Mouse (Mus musculus) hindbrain, embryonic 11.5 days (tissue): ENCODE results near the gene Ccdc155. TPM values are rescaled to one million over a fixed set of nuclear protein-coding genes. Genes with fewer than 3 reads are reported as not detected.

Experiments used
- ATAC-seq: fragments of 200-750 bp; cut with Nextera tagmentation; 2 replicates; pipeline ENCODE4 v1.8.0; 2017; ENCODE audit warnings: mild to moderate bottlenecking, moderate TSS enrichment, moderate library complexity; ENCODE audit not compliant: low FRiP score
- DNase-seq: peaks from one replicate; pipeline ENCODE4 v3.0.0-alpha.2; 2015; ENCODE audit warnings: low spot score
- H3K27ac ChIP-seq: fragments of 300-500 bp; sonication (generic); 2 replicates; pipeline ENCODE4 v1.5.1; 2014; ENCODE audit warnings: mild to moderate bottlenecking, low read depth, low read length
- H3K27me3 ChIP-seq: fragments of 300-500 bp; sonication (generic); 2 replicates; pipeline ENCODE4 v1.6.1; 2014; ENCODE audit warnings: mild to moderate bottlenecking, low read length, moderate library complexity, mixed read lengths; ENCODE audit not compliant: control insufficient read depth, insufficient read depth
- H3K36me3 ChIP-seq: fragments of 300-500 bp; sonication (generic); 2 replicates; pipeline ENCODE4 v1.6.1; 2014; ENCODE audit warnings: mild to moderate bottlenecking, low read length, moderate library complexity, mixed read lengths; ENCODE audit not compliant: control insufficient read depth, insufficient read depth
- H3K4me1 ChIP-seq: fragments of 300-500 bp; sonication (generic); replicated peaks from 2 replicates; pipeline ENCODE4 v1.6.1; 2014; ENCODE audit warnings: low read length, mixed read lengths; ENCODE audit not compliant: control insufficient read depth, insufficient read depth
- H3K4me2 ChIP-seq: fragments of 300-500 bp; sonication (generic); replicated peaks from 2 replicates; pipeline ENCODE4 v1.6.1; 2014; ENCODE audit warnings: mild to moderate bottlenecking, low read depth, low read length
- H3K4me3 ChIP-seq: fragments of 300-500 bp; sonication (generic); 2 replicates; pipeline ENCODE4 v1.5.1; 2014; ENCODE audit warnings: low read depth, low read length
- H3K9ac ChIP-seq: fragments of 300-500 bp; sonication (generic); 2 replicates; pipeline ENCODE4 v1.6.1; 2014; ENCODE audit warnings: low read depth, low read length
- H3K9me3 ChIP-seq: fragments of 300-500 bp; sonication (generic); 2 replicates; pipeline ENCODE4 v1.6.1; 2016; ENCODE audit warnings: low read length; ENCODE audit not compliant: control insufficient read depth
- WGBS: fragments of 180-500 bp; shearing (Covaris S2); extraction: QIAGEN DNeasy Blood & Tissue Kit; methylation state at CpG from one replicate; pipeline ENCODE4 v1.1.7; 2014; 5-methylcytosine and 5-hydroxymethylcytosine counted together
- polyA plus RNA-seq: library from polyadenylated mRNA; unstranded; fragments of >200 nt; fragmentation: Nextera tagmentation; extraction: Ambion mirVana; gene quantifications from 2 replicates; pipeline ENCODE4 v1.2.1, GENCODE M21; 2014

Gene Ccdc155
- polyA plus RNA-seq, 1 experiment from 2014 or later, result 0.40 TPM

GRCm38 (mm10) chr7:45160866-45161265, 43.8 kb downstream of the Ccdc155 start:
- no peak for DNase-seq
- Histone ChIP-seq H3K4me1 (peaks cover 9% of the 10 kb centered on the region), H3K9me3 (no peaks in the 10 kb centered on the region), H3K36me3 (0 out of 2 replicates have a peak, but pooled peaks cover 2% of the 10 kb centered on the region), H3K27ac (no peak overlapping the region), H3K4me3 (no peak overlapping the region), H3K27me3 (peaks cover 34% of the 10 kb centered on the region), H3K4me2 (no peak overlapping the region), H3K9ac (no peak overlapping the region)
- ATAC-seq, result no peak
- 94% methylated on average over 3 of the region's 3 CpGs for WGBS

DNA sequence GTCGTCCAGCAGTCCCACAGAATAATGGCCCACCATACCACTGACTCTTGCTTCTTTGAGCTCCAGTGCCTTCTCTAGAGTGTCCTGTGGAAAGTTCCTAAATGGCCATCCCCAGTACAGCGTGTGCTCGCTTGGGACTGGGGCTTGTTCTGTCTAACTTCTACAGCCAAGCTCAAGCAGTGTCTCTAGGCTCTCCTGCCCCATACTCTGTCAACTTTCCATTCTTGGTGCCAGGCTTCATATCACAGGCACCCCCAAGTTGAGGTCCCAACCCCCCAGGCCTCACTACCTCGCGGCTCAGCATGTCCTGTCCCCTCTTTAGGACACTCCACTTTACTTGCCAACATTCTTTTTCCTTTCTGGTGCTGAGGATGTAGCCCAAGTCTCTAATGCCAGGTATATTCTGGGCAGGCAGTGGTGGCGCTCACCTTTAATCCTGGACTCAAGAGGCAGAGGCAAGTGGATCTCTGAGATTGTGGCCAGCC, 44.3 kb downstream of the Ccdc155 start:
- no peak for DNase-seq
- Histone ChIP-seq H3K4me3 (no peak overlapping the region), H3K9ac (no peak overlapping the region), H3K4me1 (peaks cover 9% of the 10 kb centered on the region), H3K27me3 (peaks cover 29% of the 10 kb centered on the region), H3K27ac (no peak overlapping the region), H3K4me2 (no peak overlapping the region), H3K36me3 (0 out of 2 replicates have a peak, but pooled peaks cover 2% of the 10 kb centered on the region), H3K9me3 (no peaks in the 10 kb centered on the region)
- WGBS, result 94% methylated on average over 6 of the region's 6 CpGs
- no peak for ATAC-seq

GRCm38 (mm10) chr7:45158991-45159390, 45.7 kb downstream of the Ccdc155 start:
- Histone ChIP-seq H3K4me2 (no peak overlapping the region), H3K4me3 (no peak overlapping the region), H3K9ac (no peak overlapping the region), H3K27me3 (peaks cover 16% of the 10 kb centered on the region), H3K36me3 (0 out of 2 replicates have a peak, but pooled peaks cover 2% of the 10 kb centered on the region), H3K4me1 (peaks cover 10% of the 10 kb centered on the region), H3K27ac (no peak overlapping the region), H3K9me3 (no peaks in the 10 kb centered on the region)
- DNase-seq (no peak), ATAC-seq (no peak)
- 92% methylated on average over 6 of the region's 6 CpGs for WGBS

DNA sequence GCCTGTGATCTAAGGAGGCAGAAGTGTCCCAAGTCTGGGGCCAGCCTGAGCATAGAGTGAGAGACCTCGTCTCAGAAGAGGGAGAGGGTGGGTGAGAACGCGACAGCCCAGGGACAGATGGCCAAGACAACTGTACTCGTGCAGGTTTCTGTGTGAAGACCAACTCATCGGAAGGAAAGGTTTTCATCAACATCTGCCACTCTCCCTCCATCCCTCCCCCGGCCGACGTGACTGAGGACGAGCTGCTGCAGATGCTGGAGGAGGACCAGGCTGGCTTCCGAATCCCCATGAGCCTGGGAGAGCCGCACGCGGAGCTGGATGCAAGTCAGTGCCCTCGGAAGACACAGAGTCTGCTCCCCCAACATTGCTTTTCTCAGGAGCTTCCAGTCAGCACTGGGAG, 47.2 kb downstream of the Ccdc155 start:
- H3K4me2 ChIP-seq, result no peak overlapping the region
- no peak for DNase-seq
- H3K9ac ChIP-seq, result no peak overlapping the region
- H3K36me3 ChIP-seq, result 0 out of 2 replicates have a peak, but pooled peaks cover 2% of the 10 kb centered on the region
- peaks cover under 1% of the 10 kb centered on the region; the same call in 1 of the 2 replicates for H3K27me3 ChIP-seq
- WGBS, result 89% methylated on average over 14 of the region's 14 CpGs
- ATAC-seq, result no peak
- H3K4me3 ChIP-seq, result no peak overlapping the region
- H3K4me1 ChIP-seq, result peaks cover 4% of the 10 kb centered on the region; the same call in 1 of the 2 replicates
- no peaks in the 10 kb centered on the region for H3K9me3 ChIP-seq
- no peak overlapping the region for H3K27ac ChIP-seq

- H3K4me2 ChIP-seq, result no peak overlapping the region
- H3K9ac ChIP-seq, result no peak overlapping the region
- 97% methylated on average over 15 of the region's 15 CpGs for WGBS
- H3K4me3 ChIP-seq, result no peak overlapping the region
- H3K36me3 ChIP-seq, result 0 out of 2 replicates have a peak, but pooled peaks cover 2% of the 10 kb centered on the region
- DNase-seq (no peak), ATAC-seq (no peak)
- H3K27me3 ChIP-seq, result no peaks in the 10 kb centered on the region
- H3K4me1 ChIP-seq, result peaks cover 2% of the 10 kb centered on the region; the same call in 1 of the 2 replicates
- no peak overlapping the region for H3K27ac ChIP-seq
- H3K9me3 ChIP-seq, result no peaks in the 10 kb centered on the region
Measured at GRCm38 (mm10) chr7:45156206-45156605, 48.5 kb downstream of the Ccdc155 start.

GRCm38 (mm10) chr7:45155590-45155989, 49.1 kb downstream of the Ccdc155 start:
- no peak for ATAC-seq
- Histone ChIP-seq H3K4me1 (peaks cover 2% of the 10 kb centered on the region; the same call in 1 of the 2 replicates), H3K9me3 (no peaks in the 10 kb centered on the region), H3K4me2 (no peak overlapping the region), H3K4me3 (no peak overlapping the region), H3K36me3 (0 out of 2 replicates have a peak, but pooled peaks cover 2% of the 10 kb centered on the region), H3K9ac (no peak overlapping the region), H3K27me3 (no peaks in the 10 kb centered on the region), H3K27ac (no peak overlapping the region)
- no peak for DNase-seq
- WGBS, result 80% methylated on average over 9 of the region's 9 CpGs

DNA sequence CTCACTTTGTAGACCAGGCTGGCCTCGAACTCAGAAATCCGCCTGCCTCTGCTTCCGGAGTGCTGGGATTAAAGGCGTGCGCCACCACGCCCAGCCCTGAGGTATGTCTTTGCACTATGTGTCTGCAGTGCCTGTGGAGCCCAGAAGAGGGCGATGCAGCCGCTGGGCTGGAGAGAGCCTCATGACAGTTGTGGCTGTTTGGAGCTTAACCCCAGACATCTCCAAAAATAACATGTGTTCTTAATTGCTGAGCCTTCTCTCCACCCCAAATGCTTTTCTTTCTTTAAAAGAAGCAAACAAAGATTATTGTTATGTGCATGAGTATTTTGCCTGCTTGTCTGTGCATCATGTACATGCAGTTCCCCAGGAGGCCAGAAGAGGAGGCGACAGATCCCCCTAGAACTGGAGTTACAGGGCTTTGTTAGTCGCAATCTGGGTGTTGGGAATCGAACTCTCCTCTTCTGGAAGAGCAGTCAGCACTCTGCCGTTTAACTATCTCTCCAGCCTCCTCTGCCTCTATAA, 49.6 kb downstream of the Ccdc155 start:
- H3K4me3 ChIP-seq, result peak overlapping the region; percentile 65
- H3K27me3 ChIP-seq, result no peaks in the 10 kb centered on the region
- WGBS, result 78% methylated on average over 12 of the region's 12 CpGs
- H3K4me1 ChIP-seq, result peaks cover 2% of the 10 kb centered on the region; the same call in 1 of the 2 replicates
- H3K4me2 ChIP-seq, result peak overlapping the region; percentile 74
- 0 out of 2 replicates have a peak, but pooled peaks cover 2% of the 10 kb centered on the region for H3K36me3 ChIP-seq
- ATAC-seq, result peak; percentile 51
- H3K27ac ChIP-seq, result no peak overlapping the region
- 0 out of 2 replicates have a peak overlapping the region, but pooled peaks have one; percentile 91 for H3K9ac ChIP-seq
- DNase-seq, result peak; percentile 61
- H3K9me3 ChIP-seq, result no peaks in the 10 kb centered on the region

DNA sequence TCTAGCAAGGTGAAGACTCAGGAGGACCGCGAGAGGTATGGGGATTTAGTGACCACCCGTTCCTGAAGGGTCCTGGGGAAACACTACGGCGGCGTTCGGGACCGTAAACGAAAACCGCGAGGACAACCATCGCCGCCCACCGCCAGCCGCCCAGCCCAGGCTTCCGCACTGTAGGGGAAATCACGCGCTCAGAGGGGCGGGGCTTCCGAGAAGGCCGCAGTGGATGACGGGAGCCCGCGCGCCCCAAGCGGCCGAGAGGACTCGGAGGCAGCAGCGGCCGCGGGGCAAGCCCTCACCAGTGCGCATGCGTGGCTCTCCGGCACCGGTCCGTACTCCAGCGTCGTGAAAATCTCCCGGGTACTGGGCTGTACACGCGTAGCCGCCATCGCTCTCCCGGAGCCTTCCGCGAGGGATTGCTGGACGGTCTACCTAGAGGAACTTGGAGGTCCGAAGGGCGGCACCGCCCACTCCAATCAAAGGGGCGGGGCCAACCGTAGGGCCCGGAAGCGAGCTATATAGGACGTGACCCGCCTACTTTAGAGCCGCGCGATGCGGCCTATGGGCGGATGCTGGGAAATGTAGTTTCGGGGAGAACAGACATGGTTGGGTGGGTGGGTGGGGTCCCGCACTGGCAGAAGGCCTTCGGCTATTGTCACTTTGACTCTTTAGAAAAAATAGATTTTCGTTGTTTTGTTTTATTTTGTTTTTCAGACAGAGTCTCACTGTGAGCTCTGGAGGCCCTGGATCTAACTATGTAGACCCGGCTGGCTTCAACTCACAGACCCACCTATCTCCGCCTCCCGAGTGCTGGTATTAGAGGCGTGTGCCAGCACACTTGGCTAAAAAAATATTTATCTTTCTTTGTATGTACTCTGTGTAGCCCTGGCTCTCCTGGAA, 50.3 kb downstream of the Ccdc155 start, which contains the start of the genes Pih1d1 and Aldh16a1:
Gene Pih1d1 (plus strand): TSS at position 208 of the 897 bp plus-strand sequence.
Gene Aldh16a1 (minus strand): TSS at position 489 of the 897 bp plus-strand sequence.
- peak within 1 kb of the TSS; percentile 80 for H3K27ac ChIP-seq
- 0 out of 2 replicates have a peak, but pooled peaks cover 2% of the 10 kb centered on the region for H3K36me3 ChIP-seq
- no peaks in the 10 kb centered on the region for H3K9me3 ChIP-seq
- WGBS, result 5% methylated on average over 68 of the region's 69 CpGs
- H3K4me2 ChIP-seq, result peak within 1 kb of the TSS; percentile 74
- no peaks in the 10 kb centered on the region for H3K27me3 ChIP-seq
- peaks cover 2% of the 10 kb centered on the region; the same call in 1 of the 2 replicates for H3K4me1 ChIP-seq
- peak; percentile 96 for ATAC-seq
- H3K9ac ChIP-seq, result peak within 1 kb of the TSS; percentile 91
- peak; percentile 99 for DNase-seq
- H3K4me3 ChIP-seq, result peak within 1 kb of the TSS; percentile 65
